Mouse (Mus musculus) myocyte (in vitro differentiated cells): ENCODE data around the gene Calml4. TPM values are rescaled to one million over a fixed set of nuclear protein-coding genes. Genes with fewer than 3 reads are reported as not detected.
"Not testable (repeated sequence)": the region's sequence is repeated elsewhere in the genome, so short reads cannot be mapped to it uniquely, and the experiment has no call there.

Source experiments
- H3K27me3 ChIP-seq: one replicate; pipeline ENCODE4 v1.6.1; 2011; ENCODE audit not compliant: control insufficient read depth, insufficient read depth, insufficient read length
- H3K36me3 ChIP-seq: one replicate; pipeline ENCODE4 v1.6.1; 2011; ENCODE audit not compliant: control insufficient read depth, insufficient read depth
- H3K4me2 ChIP-seq: one replicate; pipeline ENCODE4 v1.6.1; 2011; ENCODE audit warnings: low read depth, control low read depth
- H3K4me3 ChIP-seq: one replicate; pipeline ENCODE4 v1.5.1; 2011; ENCODE audit warnings: mild to moderate bottlenecking, control low read depth, moderate library complexity
- H3K79me2 ChIP-seq: one replicate; pipeline ENCODE4 v1.6.1; 2011; ENCODE audit not compliant: control insufficient read depth, insufficient read depth
- H3ac ChIP-seq: one replicate; pipeline ENCODE4 v1.6.1; 2011; ENCODE audit not compliant: control insufficient read depth, insufficient read length
- CEBPB ChIP-seq: IDR thresholded peaks from 2 replicates; pipeline ENCODE4 v1.6.1; 2011; ENCODE audit warnings: mild to moderate bottlenecking, moderate library complexity; ENCODE audit not compliant: poor library complexity, insufficient read depth, severe bottlenecking
- E2F4 ChIP-seq: IDR thresholded peaks from one replicate; pipeline ENCODE4 v1.6.1; 2011; ENCODE audit warnings: mild to moderate bottlenecking, control low read depth, moderate library complexity; ENCODE audit not compliant: insufficient read depth
- MAX ChIP-seq: IDR thresholded peaks from one replicate; pipeline ENCODE4 v1.6.1; 2011; ENCODE audit warnings: low read depth, mild to moderate bottlenecking, control low read depth
- MYOD1 ChIP-seq, 3 experiments: IDR thresholded peaks; one replicate each; pipeline ENCODE4 v1.6.1; 2011; ENCODE audit warnings: control low read depth in 2 of 3, low read depth in 2 of 3, mild to moderate bottlenecking in 2 of 3, moderate library complexity in 1 of 3; ENCODE audit not compliant: insufficient read length in 2 of 3, control insufficient read depth in 1 of 3
- MYOG ChIP-seq, 3 experiments: IDR thresholded peaks; one replicate each; pipeline ENCODE4 v1.6.1; 2011; ENCODE audit warnings: control low read depth in 2 of 3, low read depth in 2 of 3, mild to moderate bottlenecking in 2 of 3; ENCODE audit not compliant: insufficient read length in 2 of 3, control insufficient read depth in 1 of 3, insufficient read depth in 1 of 3
- POLR2A ChIP-seq: IDR thresholded peaks from one replicate; pipeline ENCODE4 v1.6.1; 2011; ENCODE audit warnings: low read depth, mild to moderate bottlenecking, control low read depth, moderate library complexity; ENCODE audit not compliant: insufficient read length
- POLR2AphosphoS2 ChIP-seq: IDR thresholded peaks from one replicate; pipeline ENCODE4 v1.6.1; 2011; ENCODE audit warnings: low read depth, control low read depth; ENCODE audit not compliant: insufficient read length
- REST ChIP-seq: IDR thresholded peaks from one replicate; pipeline ENCODE4 v1.6.1; 2011; ENCODE audit warnings: mild to moderate bottlenecking, control low read depth, moderate library complexity; ENCODE audit not compliant: insufficient read depth, insufficient read length
- SRF ChIP-seq: IDR thresholded peaks from one replicate; pipeline ENCODE4 v1.6.1; 2011; ENCODE audit warnings: low read depth; ENCODE audit not compliant: control insufficient read depth, insufficient read length
- TCF12 ChIP-seq: IDR thresholded peaks from one replicate; pipeline ENCODE4 v1.6.1; 2011; ENCODE audit warnings: mild to moderate bottlenecking, control low read depth; ENCODE audit not compliant: poor library complexity, insufficient read depth, severe bottlenecking
- TCF3 ChIP-seq: IDR thresholded peaks from one replicate; pipeline ENCODE4 v1.6.1; 2011; ENCODE audit warnings: low read depth, control low read depth; ENCODE audit not compliant: insufficient read length
- USF1 ChIP-seq: IDR thresholded peaks from one replicate; pipeline ENCODE4 v1.6.1; 2011; ENCODE audit warnings: low read depth, mild to moderate bottlenecking, control low read depth, moderate library complexity
- polyA plus RNA-seq: library from polyadenylated mRNA; unstranded; fragments of >200 nt; fragmentation: generic; extraction: Trizol; gene quantifications from one replicate; pipeline ENCODE4 v1.2.1, GENCODE M21; 2012; ENCODE audit warnings: missing spikeins

Gene Calml4
- polyA plus RNA-seq, 1 experiment: 14.0 TPM

GRCm38 (mm10) chr9:62858266-62859019, 563 bp downstream of the Calml4 start:
- TF ChIP-seq REST (no peak), MYOD1 (IDR thresholded peaks at IDR 0.05; ENCODE audit: control insufficient read depth in 1 of 3, insufficient read length in 2 of 3, low read depth in 2 of 3) (peak in 2 of 3 experiments; percentile 91 to 96), TCF3 (peak; percentile 68), TCF12 (peak; percentile 80), MYOG (IDR thresholded peaks at IDR 0.05; ENCODE audit: control insufficient read depth in 1 of 3, insufficient read depth in 1 of 3, insufficient read length in 2 of 3, low read depth in 2 of 3) (peak; percentile 57 to 94 (median 91))
- no peaks in the 10 kb centered on the region for H3K36me3 ChIP-seq
- H3K79me2 ChIP-seq: no peaks in the 10 kb centered on the region
- H3ac ChIP-seq: no peak overlapping the region
- no peaks in the 10 kb centered on the region for H3K27me3 ChIP-seq
- peak overlapping the region; percentile 91 for H3K4me2 ChIP-seq
- H3K4me3 ChIP-seq: no peak overlapping the region

DNA sequence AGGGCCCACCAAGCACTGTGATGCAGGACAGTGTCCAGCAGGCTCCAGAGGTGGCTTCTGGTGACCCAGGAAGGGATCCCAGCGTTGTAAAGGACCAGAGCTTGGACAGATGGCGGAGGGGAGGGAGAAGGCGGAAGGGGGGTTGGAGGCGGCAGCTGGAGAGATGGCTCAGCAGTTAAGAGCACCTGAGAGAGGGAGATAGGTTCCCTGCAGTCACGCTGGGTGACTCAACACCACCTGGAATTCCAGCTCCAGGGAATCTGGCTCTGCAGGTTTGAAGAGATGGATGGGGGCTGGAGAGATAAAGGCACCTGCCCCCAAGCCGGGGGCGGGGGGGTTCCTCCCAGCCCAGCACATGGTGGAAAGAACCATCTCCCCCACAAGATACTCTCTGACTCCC, 2.2 kb downstream of the Calml4 start:
- H3K4me2 ChIP-seq, H3K4me3 ChIP-seq, H3ac ChIP-seq: not testable (repeated sequence)

DNA sequence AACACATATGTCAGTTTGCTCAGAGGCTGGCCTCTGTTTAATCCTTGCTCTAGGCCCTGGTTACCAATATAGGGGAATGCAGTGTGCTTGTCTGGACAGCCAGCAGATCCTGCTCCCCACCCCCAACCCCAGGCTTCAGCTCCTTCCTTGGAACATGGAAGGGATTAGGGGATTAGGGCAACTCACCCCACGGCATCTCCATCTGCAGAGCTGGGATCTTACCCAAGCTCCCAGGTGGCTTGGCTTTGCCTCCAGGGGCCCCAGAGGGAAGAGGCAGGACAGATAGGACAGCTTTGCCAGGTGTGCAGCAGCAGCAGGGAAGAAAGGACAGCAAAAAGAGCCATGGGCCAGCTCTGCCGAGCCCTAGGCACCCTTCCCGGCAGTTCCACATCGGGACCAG, 3.0 kb downstream of the Calml4 start:
- Histone ChIP-seq H3ac (no peak overlapping the region), H3K27me3 (no peaks in the 10 kb centered on the region), H3K4me3 (no peak overlapping the region), H3K79me2 (no peaks in the 10 kb centered on the region), H3K36me3 (no peaks in the 10 kb centered on the region), H3K4me2 (no peak overlapping the region)
- TF ChIP-seq TCF3 (no peak), TCF12 (no peak), USF1 (no peak), MAX (no peak), MYOG (IDR thresholded peaks at IDR 0.05; ENCODE audit: control insufficient read depth in 1 of 3, insufficient read depth in 1 of 3, insufficient read length in 2 of 3, low read depth in 2 of 3) (no peak), MYOD1 (IDR thresholded peaks at IDR 0.05; ENCODE audit: control insufficient read depth in 1 of 3, insufficient read length in 2 of 3, low read depth in 2 of 3) (no peak)

More for the DNA sequence above, 2.2 kb downstream of the Calml4 start:
- H3K36me3 ChIP-seq, H3K79me2 ChIP-seq, H3K27me3 ChIP-seq: not testable (repeated sequence)

GRCm38 (mm10) chr9:62869236-62869635, 11.4 kb downstream of the Calml4 start:
- H3ac ChIP-seq, H3K4me2 ChIP-seq, H3K36me3 ChIP-seq, H3K79me2 ChIP-seq, H3K27me3 ChIP-seq, H3K4me3 ChIP-seq: not testable (repeated sequence)

GRCm38 (mm10) chr9:62870728-62871127, 12.8 kb downstream of the Calml4 start:
- no peak overlapping the region for H3K4me3 ChIP-seq
- no peaks in the 10 kb centered on the region for H3K27me3 ChIP-seq
- H3K4me2 ChIP-seq: no peak overlapping the region
- no peaks in the 10 kb centered on the region for H3K79me2 ChIP-seq
- no peak for TF ChIP-seq POLR2A
- TF ChIP-seq REST: no peak
- TF ChIP-seq SRF: no peak
- no peak for TF ChIP-seq MYOG (IDR thresholded peaks at IDR 0.05; ENCODE audit: control insufficient read depth in 1 of 3, insufficient read depth in 1 of 3, insufficient read length in 2 of 3, low read depth in 2 of 3)
- TF ChIP-seq TCF3: no peak
- no peak for TF ChIP-seq MAX
- TF ChIP-seq CEBPB: no peak
- TF ChIP-seq E2F4: no peak
- TF ChIP-seq USF1: no peak
- TF ChIP-seq TCF12: no peak
- no peak for TF ChIP-seq POLR2AphosphoS2
- TF ChIP-seq MYOD1 (IDR thresholded peaks at IDR 0.05; ENCODE audit: control insufficient read depth in 1 of 3, insufficient read length in 2 of 3, low read depth in 2 of 3): no peak
- no peak overlapping the region for H3ac ChIP-seq
- no peaks in the 10 kb centered on the region for H3K36me3 ChIP-seq
